Mouse (Mus musculus): Measurements from ENCODE around the gene Slc8b1. TPM values are rescaled to one million over a fixed set of nuclear protein-coding genes. Genes with fewer than 3 reads are reported as not detected.

Slc8b1 gene
- total and polyA plus RNA-seq, 3 experiments, result 2.7 to 5.9 TPM; not detected in 1

GRCm38 (mm10) chr5:120493873-120494395 lies 17.0 kb upstream of the Slc8b1 start:
- Histone ChIP-seq H3K27me3 (ENCODE audit: control insufficient read depth in 1 of 2, insufficient read depth in 2 of 2, low read length in 2 of 2) (no peaks in the 10 kb centered on the region), H3K27ac (ENCODE audit: control insufficient read depth, low read depth, low read length) (no peak overlapping the region), H3K79me2 (ENCODE audit: control insufficient read depth, insufficient read depth, low read length, poor library complexity) (no peaks in the 10 kb centered on the region), H3K9ac (ENCODE audit: control insufficient read depth, low read depth, low read length, poor library complexity, severe bottlenecking) (no peak overlapping the region), H3K4me3 (ENCODE audit: control insufficient read depth in 1 of 2, insufficient read depth in 1 of 2, low read depth in 2 of 2, low read length in 2 of 2) (no peak overlapping the region), H3K9me3 (replicated peaks; ENCODE audit: insufficient read depth, low read length) (no peaks in the 10 kb centered on the region), H3K4me1 (ENCODE audit: control insufficient read depth in 1 of 2, insufficient read depth in 2 of 2, low read length in 2 of 2) (no peaks in the 10 kb centered on the region), H3K36me3 (ENCODE audit: control insufficient read depth in 1 of 2, insufficient read depth in 2 of 2, low read length in 2 of 2) (no peaks in the 10 kb centered on the region; a peak in 1 of 4 replicates)
- TF ChIP-seq UBTF (IDR thresholded peaks at IDR 0.05; ENCODE audit: borderline replicate concordance, insufficient read depth, low read depth, low read length) (no peak), KAT2A (conservative IDR thresholded peaks at IDR 0.05; ENCODE audit: low read depth, low read length) (no peak), BHLHE40 (IDR thresholded peaks at IDR 0.05; ENCODE audit: borderline replicate concordance, low read depth, low read length) (no peak), MXI1 (IDR thresholded peaks at IDR 0.05; ENCODE audit: low read depth, low read length) (no peak), SMC3 (IDR thresholded peaks at IDR 0.05; ENCODE audit: low read depth, low read length) (no peak), ZC3H11A (IDR thresholded peaks at IDR 0.05; ENCODE audit: low read depth, low read length) (no peak), ELF1 (IDR thresholded peaks at IDR 0.05; ENCODE audit: low read depth, low read length) (no peak), EP300 (IDR thresholded peaks at IDR 0.05; ENCODE audit: low read depth in 1 of 2, low read length in 2 of 2) (no peak), JUND (IDR thresholded peaks at IDR 0.05; ENCODE audit: low read depth, low read length) (no peak), MEF2A (IDR thresholded peaks at IDR 0.05; ENCODE audit: extremely low read depth, insufficient replicate concordance, low read depth, low read length, poor library complexity, severe bottlenecking) (no peak), RCOR1 (IDR thresholded peaks at IDR 0.05; ENCODE audit: low read depth, low read length) (no peak), ETS1 (IDR thresholded peaks at IDR 0.05; ENCODE audit: low read depth, low read length) (no peak), CHD2 (IDR thresholded peaks at IDR 0.05; ENCODE audit: low read length) (no peak), USF1 (IDR thresholded peaks at IDR 0.05; ENCODE audit: low read depth, low read length) (no peak), ZNF384 (IDR thresholded peaks at IDR 0.05; ENCODE audit: low read depth, low read length) (no peak), MAFK (IDR thresholded peaks at IDR 0.05; ENCODE audit: borderline replicate concordance, low read depth, low read length) (no peak), TAL1 (IDR thresholded peaks at IDR 0.05; ENCODE audit: low read length) (no peak), CHD1 (IDR thresholded peaks at IDR 0.05; ENCODE audit: low read depth, low read length) (no peak)
- DNase-seq (ENCODE audit: low read depth, low spot score), result no peak

GRCm38 (mm10) chr5:120495064-120495702 lies 15.8 kb upstream of the Slc8b1 start:
- no peaks in the 10 kb centered on the region for H3K79me2 ChIP-seq (ENCODE audit: control insufficient read depth, insufficient read depth, low read length, poor library complexity)
- TF ChIP-seq RAD21 (IDR thresholded peaks at IDR 0.05; ENCODE audit: low read depth, low read length) (no peak), MXI1 (IDR thresholded peaks at IDR 0.05; ENCODE audit: low read depth, low read length) (no peak), CHD1 (IDR thresholded peaks at IDR 0.05; ENCODE audit: low read depth, low read length) (no peak), SIN3A (IDR thresholded peaks at IDR 0.05; ENCODE audit: low read length) (no peak), KAT2A (conservative IDR thresholded peaks at IDR 0.05; ENCODE audit: low read depth, low read length) (no peak), HCFC1 (IDR thresholded peaks at IDR 0.05; ENCODE audit: low read depth, low read length) (no peak), SMC3 (IDR thresholded peaks at IDR 0.05; ENCODE audit: low read depth, low read length) (no peak), UBTF (IDR thresholded peaks at IDR 0.05; ENCODE audit: borderline replicate concordance, insufficient read depth, low read depth, low read length) (no peak), CTCF (IDR thresholded peaks at IDR 0.05 in 2 of 3, conservative IDR thresholded peaks at IDR 0.05 in 1 of 3; ENCODE audit: control insufficient read depth in 1 of 3, insufficient read depth in 1 of 3, low read depth in 2 of 3, low read length in 3 of 3, poor library complexity in 1 of 3, severe bottlenecking in 1 of 3) (no peak)
- H3K36me3 ChIP-seq (ENCODE audit: control insufficient read depth in 1 of 2, insufficient read depth in 2 of 2, low read length in 2 of 2), result no peaks in the 10 kb centered on the region; a peak in 1 of 4 replicates
- H3K4me3 ChIP-seq (ENCODE audit: control insufficient read depth in 1 of 2, insufficient read depth in 1 of 2, low read depth in 2 of 2, low read length in 2 of 2), result no peak overlapping the region
- no peak overlapping the region for H3K27ac ChIP-seq (ENCODE audit: control insufficient read depth, low read depth, low read length)
- no peaks in the 10 kb centered on the region for H3K27me3 ChIP-seq (ENCODE audit: control insufficient read depth in 1 of 2, insufficient read depth in 2 of 2, low read length in 2 of 2)
- no peaks in the 10 kb centered on the region for H3K4me1 ChIP-seq (ENCODE audit: control insufficient read depth in 1 of 2, insufficient read depth in 2 of 2, low read length in 2 of 2)
- H3K9ac ChIP-seq (ENCODE audit: control insufficient read depth, low read depth, low read length, poor library complexity, severe bottlenecking), result no peak overlapping the region
- no peak for DNase-seq (ENCODE audit: low read depth, low spot score)
- no peaks in the 10 kb centered on the region for H3K9me3 ChIP-seq (replicated peaks; ENCODE audit: insufficient read depth, low read length)
